Mouse (Mus musculus) layer of hippocampus, postnatal 14 days (tissue): Measurements from ENCODE around the gene Fgfr2. TPM values are rescaled to one million over a fixed set of nuclear protein-coding genes. Genes with fewer than 3 reads are reported as not detected.

Experiments used
- DNase-seq, 2 experiments: peaks; one replicate each; pipeline ENCODE4 v3.0.0; 2021 to 2022; ENCODE audit warnings: low spot score in 2 of 2, mixed read lengths in 1 of 2
- total RNA-seq, 2 experiments: library from RNA; stranded (reverse); gene quantifications; 2 replicates each; pipeline ENCODE4 v1.2.3; 2021

Fgfr2 gene
- total RNA-seq, 2 experiments from 2014 or later: 38.3 to 40.2 TPM

GRCm38 (mm10) chr7:132731558-132731957 lies 391.6 kb downstream of the Fgfr2 start:
- DNase-seq: no peak

- DNase-seq: no peak
These were observed 392.6 kb downstream of the Fgfr2 start for GRCm38 (mm10) chr7:132730510-132730909.

GRCm38 (mm10) chr7:132729093-132729831 lies 393.9 kb downstream of the Fgfr2 start:
- no peak for DNase-seq

GRCm38 (mm10) chr7:132726106-132726861 lies 396.9 kb downstream of the Fgfr2 start:
- no peak for DNase-seq

- no peak for DNase-seq
These were observed 398.6 kb downstream of the Fgfr2 start for GRCm38 (mm10) chr7:132724501-132725062.

GRCm38 (mm10) chr7:132723906-132724305 lies 399.2 kb downstream of the Fgfr2 start:
- DNase-seq: no peak

- no peak for DNase-seq
These were observed 400.5 kb downstream of the Fgfr2 start for GRCm38 (mm10) chr7:132722401-132723370.

- peak in 1 of 2 experiments; percentile 57 for DNase-seq
These were observed 402.6 kb downstream of the Fgfr2 start for GRCm38 (mm10) chr7:132720562-132720961.

GRCm38 (mm10) chr7:132719570-132719969 lies 403.6 kb downstream of the Fgfr2 start:
- DNase-seq: no peak

- no peak for DNase-seq
These were observed 407.9 kb downstream of the Fgfr2 start for GRCm38 (mm10) chr7:132715259-132715658.

- peak in 1 of 2 experiments; percentile 82 for DNase-seq
These were observed 408.8 kb downstream of the Fgfr2 start for GRCm38 (mm10) chr7:132714236-132714923.

GRCm38 (mm10) chr7:132713483-132714126 lies 409.5 kb downstream of the Fgfr2 start:
- peak in 1 of 2 experiments; percentile 57 for DNase-seq

- no peak for DNase-seq
These were observed 410.2 kb downstream of the Fgfr2 start for GRCm38 (mm10) chr7:132712956-132713355.

GRCm38 (mm10) chr7:132712044-132712708 lies 411.0 kb downstream of the Fgfr2 start:
- DNase-seq: no peak

GRCm38 (mm10) chr7:132711579-132711978 lies 411.6 kb downstream of the Fgfr2 start:
- DNase-seq: no peak

GRCm38 (mm10) chr7:132705130-132705529 lies 418.0 kb downstream of the Fgfr2 start:
- no peak for DNase-seq

- no peak for DNase-seq
These were observed 418.8 kb downstream of the Fgfr2 start for GRCm38 (mm10) chr7:132704310-132704875.

GRCm38 (mm10) chr7:132703515-132704309 lies 419.4 kb downstream of the Fgfr2 start:
- no peak for DNase-seq
